Mouse (Mus musculus) embryonic facial prominence, embryonic 11.5 days (tissue): Measurements from ENCODE around the gene Tmem72. TPM values are rescaled to one million over a fixed set of nuclear protein-coding genes. Genes with fewer than 3 reads are reported as not detected.
A peak's percentile ranks its signal among the peaks of the same experiment; 100 is the strongest.

Source experiments
- ATAC-seq: fragments of 200-750 bp; cut with Nextera tagmentation; replicated peaks from 2 replicates; pipeline ENCODE4 v1.8.0; 2017; ENCODE audit warnings: low read depth; ENCODE audit not compliant: insufficient number of reproducible peaks, low FRiP score, low TSS enrichment
- DNase-seq: peaks from one replicate; pipeline ENCODE4 v3.0.0-alpha.2; 2015; ENCODE audit warnings: low spot score
- H3K27ac ChIP-seq: fragments of 300-500 bp; sonication (generic); replicated peaks from 2 replicates; pipeline ENCODE4 v1.5.1; 2014; ENCODE audit warnings: mild to moderate bottlenecking, low read depth, low read length, control low read depth
- H3K27me3 ChIP-seq: fragments of 300-500 bp; sonication (generic); 2 replicates; pipeline ENCODE4 v1.6.1; 2014; ENCODE audit warnings: mild to moderate bottlenecking, low read length, moderate library complexity, mixed read lengths; ENCODE audit not compliant: control insufficient read depth, insufficient read depth
- H3K36me3 ChIP-seq: fragments of 300-500 bp; sonication (generic); replicated peaks from 2 replicates; pipeline ENCODE4 v1.6.1; 2014; ENCODE audit warnings: low read depth, mild to moderate bottlenecking, low read length, moderate library complexity, mixed read lengths; ENCODE audit not compliant: control insufficient read depth, insufficient read depth
- H3K4me1 ChIP-seq: fragments of 300-500 bp; sonication (generic); 2 replicates; pipeline ENCODE4 v1.6.1; 2014; ENCODE audit warnings: low read length, mixed read lengths; ENCODE audit not compliant: control insufficient read depth, insufficient read depth
- H3K4me2 ChIP-seq: fragments of 300-500 bp; sonication (generic); 2 replicates; pipeline ENCODE4 v1.6.1; 2014; ENCODE audit warnings: low read depth, mild to moderate bottlenecking, control low read depth, low read length, moderate library complexity
- H3K4me3 ChIP-seq: fragments of 300-500 bp; sonication (generic); 2 replicates; pipeline ENCODE4 v1.5.1; 2014; ENCODE audit warnings: low read depth, low read length, control low read depth
- H3K9ac ChIP-seq: fragments of 300-500 bp; sonication (generic); replicated peaks from 2 replicates; pipeline ENCODE4 v1.6.1; 2014; ENCODE audit warnings: mild to moderate bottlenecking, control low read depth, low read length
- H3K9me3 ChIP-seq: fragments of 300-500 bp; sonication (generic); replicated peaks from 2 replicates; pipeline ENCODE4 v1.6.1; 2016; ENCODE audit warnings: mild to moderate bottlenecking, low read length, inconsistent platforms, mixed read lengths; ENCODE audit not compliant: control insufficient read depth
- WGBS: fragments of 180-500 bp; shearing (Covaris S2); extraction: QIAGEN DNeasy Blood & Tissue Kit; methylation state at CpG from one replicate; pipeline ENCODE4 v1.1.7; 2014; 5-methylcytosine and 5-hydroxymethylcytosine counted together
- polyA plus RNA-seq: library from polyadenylated mRNA; unstranded; fragments of >200 nt; fragmentation: Nextera tagmentation; extraction: Ambion mirVana; gene quantifications from 2 replicates; pipeline ENCODE4 v1.2.1, GENCODE M21; 2014

The Tmem72 gene
- polyA plus RNA-seq, 1 experiment from 2014 or later: 0.07 TPM

GRCm38 (mm10) chr6:116663364-116663763 is 53.3 kb downstream of the Tmem72 start:
- Histone ChIP-seq H3K4me2 (no peak overlapping the region), H3K9ac (no peak overlapping the region), H3K36me3 (no peaks in the 10 kb centered on the region), H3K27ac (no peak overlapping the region), H3K27me3 (no peaks in the 10 kb centered on the region), H3K9me3 (no peaks in the 10 kb centered on the region), H3K4me3 (no peak overlapping the region), H3K4me1 (no peaks in the 10 kb centered on the region)
- no peak for DNase-seq
- WGBS: 83% methylated on average over 2 of the region's 2 CpGs
- ATAC-seq: no peak

GRCm38 (mm10) chr6:116653684-116654454 is 62.8 kb downstream of the Tmem72 start:
- ATAC-seq (peak; percentile 78), DNase-seq (peak; percentile 90)
- Histone ChIP-seq H3K4me2 (no peak overlapping the region), H3K36me3 (no peaks in the 10 kb centered on the region), H3K9ac (no peak overlapping the region), H3K9me3 (no peaks in the 10 kb centered on the region), H3K27me3 (no peaks in the 10 kb centered on the region), H3K4me1 (no peaks in the 10 kb centered on the region), H3K27ac (no peak overlapping the region), H3K4me3 (no peak overlapping the region)
- WGBS: 64% methylated on average over 9 of the region's 9 CpGs

GRCm38 (mm10) chr6:116653191-116653590 is 63.5 kb downstream of the Tmem72 start:
- Histone ChIP-seq H3K4me1 (no peaks in the 10 kb centered on the region), H3K27ac (no peak overlapping the region), H3K9ac (no peak overlapping the region), H3K4me2 (no peak overlapping the region), H3K9me3 (no peaks in the 10 kb centered on the region), H3K27me3 (no peaks in the 10 kb centered on the region), H3K36me3 (no peaks in the 10 kb centered on the region), H3K4me3 (no peak overlapping the region)
- DNase-seq: no peak
- 69% methylated on average over 3 of the region's 3 CpGs for WGBS
- ATAC-seq: no peak

- Histone ChIP-seq H3K4me2 (no peak overlapping the region), H3K36me3 (no peaks in the 10 kb centered on the region), H3K4me3 (no peak overlapping the region), H3K9me3 (no peaks in the 10 kb centered on the region), H3K27me3 (no peaks in the 10 kb centered on the region), H3K4me1 (no peaks in the 10 kb centered on the region), H3K9ac (no peak overlapping the region), H3K27ac (no peak overlapping the region)
- DNase-seq (no peak), ATAC-seq (no peak)
- WGBS: 74% methylated on average over 20 of the region's 20 CpGs
Observed at GRCm38 (mm10) chr6:116651437-116652118, 65.1 kb downstream of the Tmem72 start.

GRCm38 (mm10) chr6:116650406-116650805 is 66.3 kb downstream of the Tmem72 start, which contains the start of gene Depp1:
Gene Depp1 (plus strand): TSS chr6:116650609.
- no peak for DNase-seq

GRCm38 (mm10) chr6:116649811-116650210 is 66.9 kb downstream of the Tmem72 start:
- no peaks in the 10 kb centered on the region for H3K9me3 ChIP-seq
- no peak for DNase-seq
- no peak overlapping the region for H3K4me3 ChIP-seq
- H3K27me3 ChIP-seq: no peaks in the 10 kb centered on the region
- H3K27ac ChIP-seq: no peak overlapping the region
- no peaks in the 10 kb centered on the region for H3K4me1 ChIP-seq
- ATAC-seq: no peak
- WGBS: 83% methylated on average over 7 of the region's 7 CpGs
- H3K36me3 ChIP-seq: no peaks in the 10 kb centered on the region
- no peak overlapping the region for H3K9ac ChIP-seq
- no peak overlapping the region for H3K4me2 ChIP-seq

More at GRCm38 (mm10) chr6:116650406-116650805, 66.3 kb downstream of the Tmem72 start, which contains the start of gene Depp1:
- Histone ChIP-seq H3K4me3 (0 out of 2 replicates have a peak within 1 kb of the TSS, but pooled peaks have one; percentile 4), H3K9me3 (no peaks in the 10 kb centered on the region), H3K9ac (no peak within 1 kb of the TSS), H3K36me3 (no peaks in the 10 kb centered on the region), H3K27ac (no peak within 1 kb of the TSS), H3K4me1 (no peaks in the 10 kb centered on the region), H3K27me3 (no peaks in the 10 kb centered on the region), H3K4me2 (no peak within 1 kb of the TSS)
- WGBS: 51% methylated on average over 6 of the region's 6 CpGs
- no peak for ATAC-seq

GRCm38 (mm10) chr6:116647763-116648162 is 69.0 kb downstream of the Tmem72 start:
- 78% methylated on average over 12 of the region's 12 CpGs for WGBS
- Histone ChIP-seq H3K4me1 (no peaks in the 10 kb centered on the region), H3K4me3 (no peak overlapping the region), H3K36me3 (no peaks in the 10 kb centered on the region), H3K27me3 (no peaks in the 10 kb centered on the region), H3K9me3 (no peaks in the 10 kb centered on the region), H3K4me2 (no peak overlapping the region), H3K9ac (no peak overlapping the region), H3K27ac (no peak overlapping the region)
- DNase-seq: no peak
- no peak for ATAC-seq

- no peak for DNase-seq
- ATAC-seq: no peak
- Histone ChIP-seq H3K9me3 (no peaks in the 10 kb centered on the region), H3K27ac (no peak overlapping the region), H3K4me3 (no peak overlapping the region), H3K36me3 (no peaks in the 10 kb centered on the region), H3K27me3 (no peaks in the 10 kb centered on the region), H3K9ac (no peak overlapping the region), H3K4me1 (no peaks in the 10 kb centered on the region), H3K4me2 (no peak overlapping the region)
- WGBS: 69% methylated on average over 3 of the region's 3 CpGs
Observed at GRCm38 (mm10) chr6:116644335-116644734, 72.4 kb downstream of the Tmem72 start.
